Mouse (Mus musculus): Measurements from ENCODE around the gene 1810030O07Rik. TPM values are rescaled to one million over a fixed set of nuclear protein-coding genes. Genes with fewer than 3 reads are reported as not detected.

The 1810030O07Rik gene
- polyA plus RNA-seq (2017; shearing (Covaris generic)) = 77.7 TPM

DNA sequence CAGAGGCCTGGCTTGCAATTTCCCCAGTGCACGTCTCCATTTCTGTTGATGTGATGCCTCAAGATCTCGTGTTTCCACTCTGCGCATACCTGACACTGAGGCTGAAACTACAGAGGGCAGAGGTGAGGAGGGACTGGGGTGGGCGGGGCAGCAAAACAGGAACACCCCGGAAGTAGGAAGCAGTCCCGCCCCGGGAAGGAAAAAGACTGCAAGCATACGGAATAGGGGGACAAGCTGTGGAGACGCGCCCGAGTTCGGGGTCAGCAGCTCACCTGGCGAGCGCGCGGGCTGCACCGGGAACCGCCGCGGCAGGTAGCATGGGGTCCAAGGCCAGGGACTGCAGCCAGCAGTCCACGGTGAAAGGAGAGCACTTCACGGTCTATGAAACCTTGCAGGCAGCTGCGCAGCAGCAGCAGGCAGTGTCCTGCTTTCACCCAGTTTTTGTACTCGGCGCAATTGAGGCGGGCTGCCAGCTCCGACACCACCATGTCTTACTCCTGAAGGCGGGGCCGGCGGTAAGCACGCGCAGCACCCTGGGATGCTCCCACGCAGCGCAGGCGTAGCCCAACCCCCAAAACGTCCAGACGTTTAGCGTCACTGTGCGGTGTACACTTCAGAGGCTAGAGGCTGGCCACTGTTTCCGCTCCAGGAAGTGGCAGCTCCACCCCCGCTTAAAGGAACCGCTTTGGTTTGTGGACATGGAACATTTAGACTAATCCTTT, at the start of gene 1810030O07Rik:
TSS of gene 1810030O07Rik (minus strand) at position 615 of the 722 bp plus-strand sequence.

Other genes with a start within 250 kb of the 1810030O07Rik start
- 96.9 TPM for gene Atp6ap2, start 85.9 kb downstream of the 1810030O07Rik start, polyA plus RNA-seq (2017; shearing (Covaris generic))
- 7.7 TPM for gene Med14, start 88.4 kb upstream of the 1810030O07Rik start, polyA plus RNA-seq (2017; shearing (Covaris generic))